Mouse (Mus musculus): Measurements from ENCODE around the gene Hoxa1. TPM values are rescaled to one million over a fixed set of nuclear protein-coding genes. Genes with fewer than 3 reads are reported as not detected.

Gene Hoxa1
- polyA plus RNA-seq, 2 experiments = 0.33 to 0.47 TPM

DNA sequence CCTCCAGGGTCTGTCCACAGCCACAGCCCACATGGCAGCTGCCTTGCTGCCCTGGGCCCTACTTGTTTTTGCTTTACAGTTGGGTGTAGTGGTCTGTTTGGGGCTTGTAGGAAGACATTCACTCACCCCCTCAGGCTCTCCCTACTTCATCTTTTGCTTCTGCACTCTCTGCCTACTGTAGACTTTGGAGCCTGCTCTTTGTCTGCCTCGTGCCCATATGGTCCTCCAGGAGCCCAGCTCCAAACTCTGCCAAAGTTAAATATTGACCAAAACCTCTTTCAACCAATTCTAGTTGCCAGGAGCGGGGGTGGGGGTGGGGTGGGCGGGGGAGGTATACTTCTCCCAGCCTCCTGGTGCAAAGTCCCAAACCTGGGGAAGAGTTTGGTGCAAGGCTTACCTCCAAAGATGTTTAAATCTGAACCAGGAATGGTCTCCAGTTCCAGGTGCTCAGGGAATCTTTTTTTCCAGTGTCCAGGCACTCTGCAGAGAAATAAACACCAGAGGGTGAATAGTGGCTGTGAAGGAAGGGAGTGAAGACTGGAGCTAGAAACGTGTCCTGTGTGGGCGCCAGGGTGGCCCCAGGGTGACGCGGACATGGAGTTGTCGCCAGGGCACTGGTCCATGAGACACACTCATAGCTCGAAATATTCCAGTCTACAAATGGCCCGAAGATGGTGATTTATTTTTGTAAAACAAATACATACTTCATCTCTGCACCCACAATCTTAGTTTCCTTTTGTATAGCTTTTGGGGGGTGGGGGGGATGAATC lies 25.4 kb upstream of the Hoxa1 start:
- DNase-seq (ENCODE audit: low read depth in 3 of 3, low spot score in 3 of 3) (no peak), ATAC-seq (ENCODE audit: insufficient read depth) (no peak)
- no peak overlapping the region for H3K4me2 ChIP-seq (ENCODE audit: low read depth)
- H3K4me1 ChIP-seq (replicated peaks; ENCODE audit: control insufficient read depth in 2 of 2, insufficient read depth in 2 of 2, low read length in 1 of 2) = 0 out of 4 replicates have a peak, but pooled peaks cover 0 to 3% of the 10 kb centered on the region in 2 experiments
- no peaks in the 10 kb centered on the region for H3K36me3 ChIP-seq (replicated peaks; ENCODE audit: control insufficient read depth, insufficient read depth, low read depth)
- H3K27me3 ChIP-seq (ENCODE audit: control insufficient read depth, insufficient read depth, low read length) = peaks cover 56% of the 10 kb centered on the region
- H3K9ac ChIP-seq (replicated peaks) = no peak overlapping the region
- no peaks in the 10 kb centered on the region for H3K9me3 ChIP-seq (ENCODE audit: control insufficient read depth, low read length)
- H3K4me3 ChIP-seq (ENCODE audit: insufficient read depth in 1 of 2, low read depth in 2 of 2, low read length in 2 of 2) = no peak overlapping the region
- 39% methylated on average over 10 of the region's 10 CpGs for WGBS (ENCODE audit: insufficient replicate concordance)
- TF ChIP-seq EP300 (IDR thresholded peaks at IDR 0.05; ENCODE audit: low read depth) (no peak), CTCF (IDR thresholded peaks at IDR 0.05; ENCODE audit: low read depth) (no peak)
- H3K27ac ChIP-seq = no peak overlapping the region

DNA sequence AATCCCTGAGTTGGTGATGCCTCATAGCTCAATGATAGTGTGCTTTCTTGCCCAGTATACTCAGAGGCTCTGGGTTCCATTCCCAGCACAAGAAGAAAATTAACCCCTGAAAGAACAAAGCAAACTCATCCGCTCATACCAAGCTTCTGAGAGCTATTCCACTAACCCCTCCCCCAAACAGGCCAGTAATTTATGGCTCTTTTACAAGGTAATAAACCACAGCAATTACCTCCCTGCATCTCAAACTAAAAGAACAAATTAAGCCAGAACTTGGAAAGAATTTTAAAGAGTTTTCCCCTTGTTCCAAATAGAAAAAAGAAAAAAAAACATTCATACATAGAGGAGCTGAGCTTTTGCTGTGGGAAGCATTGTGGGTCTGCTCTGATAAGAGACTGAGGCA lies 24.7 kb upstream of the Hoxa1 start:
- peaks cover 63% of the 10 kb centered on the region for H3K27me3 ChIP-seq (ENCODE audit: control insufficient read depth, insufficient read depth, low read length)
- H3K4me3 ChIP-seq (ENCODE audit: insufficient read depth in 1 of 2, low read depth in 2 of 2, low read length in 2 of 2) = no peak overlapping the region
- no peak for DNase-seq (ENCODE audit: low read depth in 3 of 3, low spot score in 3 of 3)
- no peak for TF ChIP-seq EP300 (IDR thresholded peaks at IDR 0.05; ENCODE audit: low read depth)
- no peak for TF ChIP-seq CTCF (IDR thresholded peaks at IDR 0.05; ENCODE audit: low read depth)
- no peak for ATAC-seq (ENCODE audit: insufficient read depth)
- H3K27ac ChIP-seq = no peak overlapping the region
- no peaks in the 10 kb centered on the region for H3K9me3 ChIP-seq (ENCODE audit: control insufficient read depth, low read length)
- H3K4me2 ChIP-seq (ENCODE audit: low read depth) = no peak overlapping the region
- 56% methylated on average over 1 of the region's 1 CpGs for WGBS (ENCODE audit: insufficient replicate concordance)
- no peaks in the 10 kb centered on the region for H3K36me3 ChIP-seq (replicated peaks; ENCODE audit: control insufficient read depth, insufficient read depth, low read depth)
- H3K9ac ChIP-seq (replicated peaks) = no peak overlapping the region
- 0 out of 4 replicates have a peak, but pooled peaks cover 0 to 3% of the 10 kb centered on the region in 2 experiments for H3K4me1 ChIP-seq (replicated peaks; ENCODE audit: control insufficient read depth in 2 of 2, insufficient read depth in 2 of 2, low read length in 1 of 2)

DNA sequence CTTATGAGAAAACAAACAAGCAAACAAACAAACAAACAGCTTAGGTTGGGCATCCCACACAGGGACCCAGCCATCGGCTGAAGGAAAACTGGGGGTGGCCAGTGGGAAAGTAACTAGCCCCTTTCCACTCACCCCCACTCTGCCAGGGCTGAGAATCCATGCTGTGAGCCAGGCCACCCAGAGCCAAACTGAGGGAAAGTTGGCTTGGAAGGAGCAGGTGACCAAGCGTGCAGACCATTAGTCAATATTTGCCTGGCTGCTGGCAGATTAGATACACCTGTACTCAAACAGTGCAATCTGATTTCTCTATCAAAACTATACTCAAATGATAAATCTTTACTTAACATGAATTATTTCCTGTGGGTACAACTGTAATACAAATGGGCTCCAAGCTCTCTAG lies 23.9 kb upstream of the Hoxa1 start:
- 51% methylated on average over 2 of the region's 2 CpGs for WGBS (ENCODE audit: insufficient replicate concordance)
- Histone ChIP-seq H3K9ac (replicated peaks) (no peak overlapping the region), H3K27ac (no peak overlapping the region), H3K4me1 (replicated peaks; ENCODE audit: control insufficient read depth in 2 of 2, insufficient read depth in 2 of 2, low read length in 1 of 2) (0 out of 4 replicates have a peak, but pooled peaks cover 0 to 3% of the 10 kb centered on the region in 2 experiments), H3K4me3 (ENCODE audit: insufficient read depth in 1 of 2, low read depth in 2 of 2, low read length in 2 of 2) (no peak overlapping the region), H3K27me3 (ENCODE audit: control insufficient read depth, insufficient read depth, low read length) (peaks cover 65% of the 10 kb centered on the region), H3K36me3 (replicated peaks; ENCODE audit: control insufficient read depth, insufficient read depth, low read depth) (no peaks in the 10 kb centered on the region), H3K4me2 (ENCODE audit: low read depth) (no peak overlapping the region), H3K9me3 (ENCODE audit: control insufficient read depth, low read length) (no peaks in the 10 kb centered on the region)
- TF ChIP-seq EP300 (IDR thresholded peaks at IDR 0.05; ENCODE audit: low read depth) = no peak
- DNase-seq (ENCODE audit: low read depth in 3 of 3, low spot score in 3 of 3) (no peak), ATAC-seq (ENCODE audit: insufficient read depth) (no peak)

DNA sequence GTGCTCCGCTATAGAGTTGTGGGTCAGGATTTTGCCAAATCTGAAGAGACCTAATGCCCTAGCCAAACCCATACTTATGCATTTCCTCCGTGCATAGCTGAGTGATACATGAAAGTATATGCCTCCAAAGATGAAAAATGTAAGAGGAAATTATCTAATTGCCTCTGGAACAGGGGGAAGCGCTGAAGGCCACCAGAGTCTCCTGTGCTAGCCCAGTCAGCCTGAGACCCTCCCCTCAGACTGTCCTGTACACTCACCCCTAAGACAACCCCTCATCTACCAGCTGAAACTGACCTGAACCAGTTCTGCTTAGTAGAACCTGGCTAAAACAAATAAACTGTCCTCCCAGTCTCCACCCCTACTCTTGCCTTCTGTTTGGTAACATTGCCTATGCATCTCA lies 22.6 kb upstream of the Hoxa1 start:
- no peak overlapping the region for H3K27ac ChIP-seq
- ATAC-seq (ENCODE audit: insufficient read depth) = no peak
- no peaks in the 10 kb centered on the region for H3K9me3 ChIP-seq (ENCODE audit: control insufficient read depth, low read length)
- H3K4me3 ChIP-seq (ENCODE audit: insufficient read depth in 1 of 2, low read depth in 2 of 2, low read length in 2 of 2) = no peak overlapping the region
- WGBS (ENCODE audit: insufficient replicate concordance) = 28% methylated on average over 3 of the region's 3 CpGs
- peaks cover 67% of the 10 kb centered on the region for H3K27me3 ChIP-seq (ENCODE audit: control insufficient read depth, insufficient read depth, low read length)
- no peak overlapping the region for H3K9ac ChIP-seq (replicated peaks)
- TF ChIP-seq CTCF (IDR thresholded peaks at IDR 0.05; ENCODE audit: low read depth) (no peak), EP300 (IDR thresholded peaks at IDR 0.05; ENCODE audit: low read depth) (no peak)
- no peak for DNase-seq (ENCODE audit: low read depth in 3 of 3, low spot score in 3 of 3)
- no peak overlapping the region for H3K4me2 ChIP-seq (ENCODE audit: low read depth)
- H3K36me3 ChIP-seq (replicated peaks; ENCODE audit: control insufficient read depth, insufficient read depth, low read depth) = no peaks in the 10 kb centered on the region
- H3K4me1 ChIP-seq (replicated peaks; ENCODE audit: control insufficient read depth in 2 of 2, insufficient read depth in 2 of 2, low read length in 1 of 2) = 0 out of 4 replicates have a peak, but pooled peaks cover 0 to 3% of the 10 kb centered on the region in 2 experiments

DNA sequence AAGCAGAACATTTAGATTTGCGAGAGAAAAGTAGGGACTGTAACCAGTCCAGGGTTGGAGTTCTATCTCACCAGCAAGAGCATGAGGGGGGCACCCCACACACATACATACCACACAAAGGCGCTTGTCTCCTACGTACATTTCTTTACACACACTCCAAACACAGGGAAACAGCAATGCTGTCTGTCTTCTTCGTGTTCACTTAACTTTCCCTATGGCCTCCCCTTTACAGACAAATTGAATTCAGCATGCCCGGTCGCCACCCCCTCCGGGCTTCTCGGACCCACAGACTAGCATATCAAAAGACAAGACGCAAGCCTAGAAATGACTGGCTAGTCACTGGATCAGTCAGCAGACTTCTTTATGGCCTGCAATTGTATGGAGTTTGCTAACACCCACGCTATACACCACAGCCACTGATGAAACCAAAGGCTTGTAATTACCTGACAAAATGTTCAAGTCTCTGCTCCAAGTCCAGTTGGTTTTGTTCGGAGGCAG lies 22.1 kb upstream of the Hoxa1 start:
- Histone ChIP-seq H3K4me2 (ENCODE audit: low read depth) (no peak overlapping the region), H3K4me3 (ENCODE audit: insufficient read depth in 1 of 2, low read depth in 2 of 2, low read length in 2 of 2) (no peak overlapping the region), H3K27me3 (ENCODE audit: control insufficient read depth, insufficient read depth, low read length) (peaks cover 67% of the 10 kb centered on the region), H3K36me3 (replicated peaks; ENCODE audit: control insufficient read depth, insufficient read depth, low read depth) (no peaks in the 10 kb centered on the region), H3K9me3 (ENCODE audit: control insufficient read depth, low read length) (no peaks in the 10 kb centered on the region), H3K9ac (replicated peaks) (no peak overlapping the region), H3K27ac (no peak overlapping the region), H3K4me1 (replicated peaks; ENCODE audit: control insufficient read depth in 2 of 2, insufficient read depth in 2 of 2, low read length in 1 of 2) (0 out of 4 replicates have a peak, but pooled peaks cover 0 to 3% of the 10 kb centered on the region in 2 experiments)
- WGBS (ENCODE audit: insufficient replicate concordance) = 27% methylated on average over 11 of the region's 11 CpGs
- no peak for ATAC-seq (ENCODE audit: insufficient read depth)
- no peak for DNase-seq (ENCODE audit: low read depth in 3 of 3, low spot score in 3 of 3)
- no peak for TF ChIP-seq EP300 (IDR thresholded peaks at IDR 0.05; ENCODE audit: low read depth)
- TF ChIP-seq CTCF (IDR thresholded peaks at IDR 0.05; ENCODE audit: low read depth) = no peak
